Mouse (Mus musculus): ENCODE measurements around the gene Cd3d.

Gene Cd3d

DNA sequence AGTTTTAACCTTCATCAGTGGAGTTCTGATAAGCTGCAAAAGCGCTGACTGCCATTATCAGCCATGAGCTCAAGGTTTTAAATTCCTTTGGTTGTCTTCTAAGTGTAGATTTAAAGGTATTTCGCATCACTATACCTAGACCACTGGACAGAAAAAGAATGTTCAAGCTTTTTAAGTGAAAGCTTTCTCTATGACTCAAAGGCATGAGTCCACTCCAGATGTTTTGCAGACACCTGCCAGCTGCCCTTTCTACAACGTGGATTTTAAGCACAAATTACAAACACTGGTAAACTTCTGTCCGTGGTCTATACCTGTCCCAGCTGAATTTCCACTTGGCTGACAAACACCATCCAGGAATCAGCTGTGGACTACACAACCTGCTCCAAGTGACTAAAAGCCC, 13.4 kb downstream of the Cd3d start:
- DNase-seq: no peak

DNA sequence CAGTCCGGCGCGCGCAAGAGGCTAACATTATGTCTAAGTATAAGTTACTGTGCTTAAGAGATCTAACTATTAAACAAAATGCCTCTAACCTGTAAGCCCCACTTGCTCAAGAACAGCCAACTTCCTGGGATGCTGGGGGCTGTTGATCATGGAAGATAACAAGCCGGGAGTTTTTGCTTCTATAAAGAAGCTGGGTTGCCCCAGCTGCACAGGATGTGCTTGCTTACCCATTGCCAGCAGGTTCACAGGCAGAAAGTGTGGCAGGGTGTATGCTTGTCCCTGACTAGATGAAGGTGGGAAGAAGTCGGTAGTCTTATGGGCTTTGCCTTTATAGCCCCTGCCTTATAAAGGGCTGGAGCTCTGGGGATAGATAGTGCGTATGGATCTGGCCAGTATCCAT, 15.0 kb downstream of the Cd3d start:
- DNase-seq: peak; percentile 53

DNA sequence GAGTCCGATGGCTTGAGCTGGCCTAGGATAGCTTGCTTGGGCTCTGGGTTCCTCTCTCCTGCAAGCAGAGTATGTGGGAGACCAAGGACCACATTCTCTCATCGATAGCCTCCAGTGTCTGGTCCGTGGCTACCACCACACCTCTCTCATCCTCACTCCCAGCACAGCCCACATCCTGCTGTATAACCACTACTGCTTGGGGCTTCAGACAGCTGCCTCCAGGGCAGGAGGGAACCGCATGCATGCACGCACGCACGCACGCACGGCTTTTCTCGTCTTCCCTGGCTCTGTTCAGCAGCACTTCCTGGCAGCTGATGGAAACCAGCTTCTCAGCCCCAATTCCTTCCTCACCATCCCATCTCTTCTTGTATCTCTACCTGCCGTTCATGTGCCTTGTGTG, 16.6 kb downstream of the Cd3d start:
- DNase-seq: peak; percentile 66

DNA sequence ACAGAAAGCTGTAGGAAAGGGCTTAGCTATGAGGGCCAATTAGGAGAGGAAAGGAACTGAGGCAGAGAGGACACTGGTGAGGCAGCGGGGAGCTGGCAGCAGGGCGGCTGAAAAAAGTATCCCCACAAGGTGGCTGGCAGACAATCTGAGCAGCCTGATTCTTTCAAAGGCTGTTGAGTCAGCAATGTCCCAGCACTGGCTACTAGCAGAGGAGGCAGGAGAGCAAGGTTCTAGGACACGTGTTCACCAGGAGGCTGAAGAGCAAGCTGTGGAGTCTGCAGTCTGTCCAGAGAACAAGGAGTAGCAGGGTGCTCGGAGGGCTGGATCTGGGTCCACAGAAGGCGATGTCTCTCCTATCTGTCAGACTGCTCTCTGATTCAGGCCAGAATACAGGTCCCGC, 17.6 kb downstream of the Cd3d start:
- DNase-seq: peak; percentile 67

DNA sequence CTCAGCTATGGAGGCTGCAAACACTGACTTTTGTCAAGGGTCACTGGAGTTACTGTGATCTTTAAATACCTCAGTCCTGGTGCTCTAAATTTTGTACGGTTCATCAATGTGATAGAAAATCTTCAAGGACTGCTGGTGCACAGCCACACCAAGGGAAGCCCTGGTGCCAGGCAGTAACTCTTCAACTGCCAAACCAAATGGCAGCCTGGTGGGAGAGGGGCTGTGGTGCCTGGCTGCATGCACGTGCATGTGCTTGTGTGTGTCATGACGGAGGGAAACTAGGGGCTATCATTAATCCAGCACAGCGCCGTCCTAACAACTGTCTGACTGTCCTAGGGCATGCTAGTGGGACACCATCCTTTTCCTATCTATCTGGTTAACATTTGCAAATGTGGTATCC, 18.2 kb downstream of the Cd3d start:
- DNase-seq: peak; percentile 47

DNA sequence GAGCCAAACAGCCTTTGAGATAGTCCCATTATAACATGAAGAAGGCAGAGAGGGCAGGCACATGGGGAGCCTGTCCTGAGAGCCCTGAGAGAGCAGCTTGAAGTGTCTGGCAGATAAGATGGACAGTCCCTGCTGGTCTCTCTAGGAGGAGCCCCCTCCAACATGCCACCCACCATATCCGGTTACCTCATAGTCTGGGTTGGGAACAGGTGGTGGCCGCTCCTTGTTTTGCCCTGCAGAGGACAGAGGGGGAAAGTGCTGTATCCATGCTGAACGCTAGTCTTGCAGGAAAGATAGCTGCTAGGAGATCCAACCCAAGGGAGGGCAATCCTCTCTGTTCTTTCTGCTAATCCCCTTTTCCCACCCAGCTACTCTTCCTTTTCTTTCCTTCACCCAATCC, 18.7 kb downstream of the Cd3d start:
- peak; percentile 25 for DNase-seq

DNA sequence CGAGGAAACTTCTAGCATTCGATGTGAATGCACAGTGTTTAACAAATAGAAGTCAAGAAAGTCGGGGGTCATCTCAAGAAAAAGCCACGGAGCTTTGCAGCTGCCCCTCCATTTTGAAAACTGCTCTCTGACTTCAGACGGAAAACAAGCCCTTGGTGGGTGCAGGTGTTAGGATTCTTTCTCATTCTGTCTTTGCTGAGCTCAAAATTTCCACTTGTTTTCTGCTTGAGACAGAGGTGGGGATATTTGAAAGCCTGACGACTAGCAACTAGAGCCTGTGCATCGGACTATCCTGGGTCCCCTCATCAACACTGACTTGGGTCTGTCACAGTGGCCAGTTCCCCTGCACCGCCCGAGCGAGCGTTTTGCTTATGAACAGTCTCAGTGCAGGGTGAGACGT, 25.8 kb downstream of the Cd3d start:
- peak; percentile 58 for DNase-seq

DNA sequence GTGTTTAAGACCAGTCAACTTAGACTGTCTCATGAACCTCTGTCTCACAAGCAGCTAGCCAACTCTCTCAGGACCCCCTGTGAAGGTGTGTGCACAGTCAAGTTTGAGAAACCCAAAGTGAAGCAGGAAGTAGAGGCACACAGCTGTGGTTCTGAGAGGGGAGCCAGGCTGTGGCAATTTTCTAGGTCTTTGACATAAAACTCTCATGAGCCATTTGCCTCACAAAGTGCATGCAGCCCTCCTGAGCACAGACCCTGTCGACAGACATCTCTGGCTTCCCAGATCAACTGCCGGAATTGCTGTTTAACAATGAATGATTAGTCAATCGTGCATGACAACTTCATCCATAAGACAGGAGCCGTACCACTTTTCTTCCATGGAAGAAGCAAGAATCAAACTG, 26.8 kb downstream of the Cd3d start:
- DNase-seq: peak; percentile 72

DNA sequence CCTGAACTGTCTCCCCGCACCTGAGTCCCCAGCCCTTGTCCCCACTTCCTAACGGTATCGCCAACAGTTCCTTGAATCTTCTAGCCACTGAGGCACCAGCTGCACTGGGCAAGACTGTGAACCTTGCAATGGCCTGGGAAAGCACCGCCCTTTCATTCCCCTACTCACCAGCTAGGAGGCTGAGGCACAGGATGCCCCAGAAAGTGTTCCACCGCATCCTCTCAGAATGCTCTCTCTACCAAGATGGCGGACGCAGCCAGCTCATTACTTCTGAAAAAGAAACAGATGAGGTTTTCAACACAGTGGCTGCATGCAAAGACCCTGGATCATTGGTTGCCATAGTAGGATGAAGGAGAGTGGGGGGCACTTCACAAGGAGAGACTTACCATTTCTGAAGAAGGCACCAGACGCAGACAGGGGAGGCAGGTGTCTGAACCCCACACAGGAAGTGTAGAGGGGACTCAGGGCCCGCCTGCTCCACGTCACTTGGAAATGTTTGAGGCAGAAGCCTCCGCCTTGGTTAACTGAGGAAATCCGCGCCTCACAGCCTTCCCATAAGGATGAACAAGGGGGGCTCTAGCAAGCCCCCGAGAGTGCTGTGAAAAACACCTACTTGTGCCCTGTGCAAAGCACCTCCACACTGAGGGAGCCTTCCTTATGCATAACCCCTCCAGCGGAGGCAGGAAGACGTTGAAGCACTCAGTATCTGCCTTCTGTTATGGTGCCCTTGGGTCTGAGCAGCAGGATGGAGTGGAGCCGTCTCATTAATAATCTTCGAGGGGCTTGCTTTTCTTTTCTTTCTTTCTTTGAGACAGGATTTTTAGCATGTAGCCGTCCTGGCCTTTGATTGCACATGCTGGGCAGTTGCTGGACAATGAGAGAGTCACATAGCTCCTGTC, 27.8 kb downstream of the Cd3d start, which contains the start of gene Cd3e:
Cd3e (minus strand) TSS at position 448 of the 899 bp plus-strand sequence.
- DNase-seq: peak; percentile 82

DNA sequence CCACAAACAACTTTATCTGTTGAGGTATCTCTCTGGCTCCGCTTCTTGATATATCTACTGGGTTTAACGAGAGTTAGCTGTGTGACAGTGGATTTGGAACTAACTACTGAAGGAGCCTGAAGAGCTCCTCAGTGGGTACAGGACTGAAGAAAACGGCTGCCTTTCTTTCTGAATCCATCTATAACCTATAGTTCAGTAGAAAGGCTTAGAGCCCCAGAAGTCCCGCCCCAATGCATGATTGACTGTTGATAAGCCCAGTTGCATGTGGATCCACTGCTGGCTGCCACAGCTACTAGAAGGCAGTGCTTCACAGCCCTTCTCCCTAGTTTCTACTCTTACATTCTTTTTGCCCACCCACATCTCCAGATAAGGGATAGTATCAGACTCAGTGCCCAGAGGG, 28.9 kb downstream of the Cd3d start:
- peak; percentile 83 for DNase-seq

DNA sequence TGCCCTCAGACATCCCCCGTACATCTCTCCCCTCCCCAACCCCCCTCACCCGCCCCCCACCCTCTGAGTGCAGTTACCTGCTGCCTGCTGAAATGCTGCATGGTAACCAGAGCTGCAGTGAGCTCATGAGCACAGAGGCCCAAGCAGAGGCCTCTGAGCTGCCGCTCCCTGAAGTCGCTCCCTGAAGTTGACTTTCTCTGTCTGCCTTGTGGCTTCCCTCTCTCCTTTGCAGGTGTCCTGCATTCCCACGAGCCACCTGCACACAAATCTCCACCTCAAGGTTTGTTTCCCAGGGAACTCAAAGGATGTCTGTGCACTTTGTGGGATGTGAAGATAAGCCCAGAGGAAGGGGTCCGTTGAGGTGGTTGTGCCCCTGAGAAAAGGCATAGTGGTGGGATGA, 29.7 kb downstream of the Cd3d start:
- peak; percentile 54 for DNase-seq

DNA sequence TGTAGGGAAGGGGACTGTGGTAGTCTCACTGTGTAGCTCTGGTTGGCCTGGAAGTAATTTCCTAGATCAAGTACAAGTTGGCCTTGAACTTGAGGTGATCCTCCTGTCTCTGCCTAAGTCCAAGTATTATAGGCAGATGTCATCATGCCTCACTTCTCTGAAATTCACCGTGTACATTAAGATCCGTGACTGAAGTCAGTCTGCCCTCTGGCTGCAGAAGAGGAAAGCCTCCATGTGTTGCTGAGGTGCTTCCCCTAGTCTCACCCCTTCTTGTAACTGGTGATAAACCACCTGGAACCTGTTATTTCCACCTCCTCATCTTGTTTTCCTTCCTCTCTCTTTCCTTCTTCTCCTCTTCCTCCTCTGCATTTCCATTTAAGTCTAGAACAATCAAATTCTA, 33.3 kb downstream of the Cd3d start:
- no peak for DNase-seq

DNA sequence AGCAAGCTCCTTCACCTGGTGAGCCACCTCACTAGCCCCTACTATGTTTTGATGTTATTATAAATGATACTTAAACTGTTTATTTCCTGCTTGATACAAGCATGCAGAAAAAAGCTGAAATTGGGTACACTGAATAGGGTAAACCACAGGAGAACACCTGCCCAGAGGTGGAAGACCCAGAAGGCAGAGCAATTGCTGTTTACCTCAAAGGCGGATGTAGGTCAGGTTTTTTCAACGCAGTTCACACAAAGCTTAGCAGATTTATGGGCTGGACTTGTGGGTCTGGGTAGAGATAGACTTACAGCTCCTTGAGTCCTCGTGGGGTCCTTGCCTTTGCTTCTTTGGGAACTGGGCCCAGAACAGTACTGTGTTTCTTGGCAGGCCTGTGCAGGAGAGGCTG, 34.3 kb downstream of the Cd3d start:
- DNase-seq: peak; percentile 49

DNA sequence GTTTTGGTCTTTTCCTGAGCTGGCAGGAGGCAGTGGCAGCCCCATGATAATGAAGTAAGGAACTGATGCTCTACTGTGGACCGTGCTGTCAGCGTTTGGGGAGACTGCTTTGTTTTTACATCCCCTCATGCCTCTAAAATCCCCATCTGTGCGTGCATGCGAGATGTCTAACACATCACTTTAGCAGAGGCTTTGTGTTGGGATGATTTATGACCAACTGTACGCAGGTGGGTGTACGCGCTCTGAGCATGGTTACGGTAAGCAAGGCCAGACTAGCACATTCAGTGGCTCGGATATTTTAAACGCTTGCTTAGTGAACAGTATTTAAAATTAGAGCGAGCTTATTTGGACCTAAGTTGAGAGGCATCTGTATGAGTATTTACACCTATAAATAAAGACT, 36.4 kb downstream of the Cd3d start:
- DNase-seq: no peak

DNA sequence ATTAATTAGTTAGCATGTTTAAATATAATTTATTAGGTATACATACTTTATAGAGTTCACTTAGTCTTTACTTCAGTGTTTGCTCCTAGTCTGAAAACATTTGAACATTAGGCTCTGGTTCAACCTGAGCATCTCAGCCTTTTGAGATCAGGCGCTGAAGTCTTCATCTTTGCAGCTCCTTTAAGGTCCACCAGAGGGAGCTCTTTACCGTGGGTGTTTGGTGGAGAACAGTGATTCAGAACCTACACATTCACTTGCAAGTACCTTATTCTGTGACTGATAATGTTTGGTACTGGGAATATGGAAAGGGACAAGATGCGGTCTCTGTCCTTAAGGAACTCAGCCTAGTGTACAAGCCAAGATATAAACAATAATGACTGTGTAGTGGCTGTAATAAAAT, 41.2 kb downstream of the Cd3d start:
- DNase-seq: peak; percentile 75

DNA sequence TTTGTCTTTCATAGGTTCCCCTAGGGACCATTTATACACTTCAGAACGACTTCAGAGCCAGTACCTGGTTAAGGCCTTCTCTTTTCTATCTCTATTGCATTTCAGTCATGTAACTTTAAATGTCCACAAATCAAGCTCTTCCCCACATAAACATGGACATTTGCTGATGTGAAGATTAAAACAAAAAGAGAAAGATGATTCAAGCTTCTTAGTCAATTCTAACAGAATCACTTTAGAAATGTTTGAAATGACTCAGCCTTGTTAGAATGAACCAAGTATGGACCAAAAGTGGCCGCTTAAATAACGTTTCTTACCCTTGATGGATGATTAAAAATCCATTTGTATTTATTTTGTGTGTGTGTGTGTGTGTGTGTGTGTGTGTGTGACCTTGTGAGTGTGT, 42.1 kb downstream of the Cd3d start:
- no peak for DNase-seq

DNA sequence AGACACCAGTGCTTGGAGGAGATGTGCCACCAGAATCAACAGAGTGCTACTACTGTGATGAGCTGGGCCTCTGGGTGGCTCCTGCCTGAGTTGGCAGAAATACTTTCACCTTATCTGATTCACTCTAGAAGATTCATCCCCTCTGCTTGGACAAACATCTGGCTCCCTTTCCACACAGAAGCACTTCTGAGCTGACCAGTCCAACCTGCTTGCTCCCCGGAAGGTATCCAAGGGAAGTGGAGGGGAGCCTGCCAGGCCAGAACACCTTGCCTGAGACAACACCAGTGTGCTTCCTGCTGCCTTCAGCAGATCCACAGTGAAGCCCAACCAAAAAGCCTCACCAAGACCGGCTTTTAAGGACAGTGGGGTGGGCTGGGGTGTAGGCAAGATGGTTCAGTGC, 42.6 kb downstream of the Cd3d start:
- no peak for DNase-seq

DNA sequence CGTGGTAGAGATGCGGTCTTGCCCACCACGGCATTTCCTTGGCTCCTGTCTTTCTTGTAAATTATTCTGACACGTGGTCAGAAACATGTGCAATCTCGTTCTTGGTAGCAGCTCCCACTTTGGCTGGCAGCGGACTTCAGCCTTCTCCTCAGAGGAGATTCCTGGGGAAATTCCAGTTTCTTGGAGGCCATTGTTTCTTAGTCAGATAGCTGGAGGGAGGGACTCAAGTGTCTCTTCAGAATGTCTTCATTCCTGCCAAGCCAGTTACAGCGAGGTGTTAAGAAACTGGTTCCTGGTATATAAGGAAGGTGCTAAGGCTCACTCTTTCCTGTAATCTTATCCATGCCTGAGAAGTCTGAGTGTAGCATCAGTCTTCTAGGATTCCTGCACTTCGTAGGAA, 45.8 kb downstream of the Cd3d start:
- no peak for DNase-seq

DNA sequence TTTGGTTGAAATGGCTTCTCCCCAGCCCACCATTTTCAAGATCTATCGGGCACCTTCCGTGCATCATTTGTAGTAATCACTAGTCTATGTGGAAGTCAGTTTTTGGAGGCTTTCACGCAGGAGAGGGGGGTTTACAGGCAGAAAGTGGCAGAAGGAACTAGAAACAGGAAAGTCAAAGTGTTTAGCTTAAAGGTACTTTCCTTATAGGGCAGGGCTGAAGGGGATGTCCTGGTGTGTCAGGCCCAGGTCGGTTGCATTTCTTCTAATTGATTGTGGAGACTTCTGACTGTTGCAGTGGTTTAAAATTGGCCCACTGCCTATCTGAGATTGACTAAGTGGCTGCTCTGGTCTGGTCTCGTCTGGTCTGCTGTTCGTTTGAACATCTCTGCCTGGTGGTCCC, 48.8 kb downstream of the Cd3d start:
- DNase-seq: no peak

DNA sequence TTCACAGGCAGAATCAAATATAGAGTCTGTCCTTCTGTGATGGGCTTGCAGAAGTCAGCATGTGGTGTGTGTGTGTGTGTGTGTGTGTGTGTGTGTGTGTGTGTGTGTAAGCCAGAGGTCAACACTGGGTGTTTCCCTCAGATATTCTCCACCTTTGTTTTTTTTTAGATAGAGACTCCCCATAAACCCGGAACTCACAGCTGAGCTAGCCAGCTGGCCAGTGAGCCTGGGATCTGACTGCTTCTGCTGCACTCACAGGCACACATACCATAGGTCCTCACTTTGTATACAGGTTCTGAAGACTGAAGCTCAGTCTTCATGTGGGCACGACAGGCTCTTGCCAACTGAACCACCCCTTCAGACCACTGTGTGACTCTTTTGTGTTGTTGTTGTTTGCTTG, 50.7 kb downstream of the Cd3d start:
- DNase-seq: no peak

DNA sequence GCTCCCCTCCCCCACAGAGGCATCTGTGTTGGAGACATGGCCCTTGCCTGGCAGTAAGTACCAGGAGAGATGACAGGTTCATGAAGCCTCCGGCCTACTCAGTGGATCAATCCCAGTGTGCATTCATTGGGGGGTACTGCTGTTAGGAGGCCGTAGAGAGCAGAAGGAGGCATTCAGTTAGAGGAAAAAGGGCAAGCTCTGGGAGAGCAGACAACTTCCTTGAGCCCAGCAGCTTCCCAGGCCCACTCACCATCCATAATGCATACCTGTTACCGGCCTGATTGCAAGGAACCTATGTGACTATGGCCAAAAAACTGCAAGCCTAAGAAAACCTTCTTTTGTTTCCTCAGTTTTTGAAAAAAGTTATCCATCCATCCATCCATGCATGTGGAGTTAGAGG, 52.9 kb downstream of the Cd3d start:
- DNase-seq: no peak
